Mouse (Mus musculus) kidney, postnatal 0 days (tissue): ENCODE data around the gene Fgfr2. TPM values are rescaled to one million over a fixed set of nuclear protein-coding genes. Genes with fewer than 3 reads are reported as not detected.

Source experiments
- ATAC-seq: fragments of 200-750 bp; cut with Nextera tagmentation; replicated peaks from 2 replicates; pipeline ENCODE4 v1.8.0; 2017; ENCODE audit warnings: low read depth, moderate number of reproducible peaks, moderate TSS enrichment, moderate library complexity; ENCODE audit not compliant: low FRiP score
- DNase-seq: peaks from one replicate; pipeline ENCODE4 v3.0.0-alpha.2; 2016; ENCODE audit warnings: low spot score
- H3K27ac ChIP-seq: fragments of 300-500 bp; sonication (generic); 2 replicates; pipeline ENCODE4 v1.5.1; 2014; ENCODE audit warnings: mild to moderate bottlenecking
- H3K27me3 ChIP-seq: fragments of 300-500 bp; sonication (generic); 2 replicates; pipeline ENCODE4 v1.6.1; 2014; ENCODE audit warnings: low read length, mixed read lengths; ENCODE audit not compliant: insufficient read depth
- H3K36me3 ChIP-seq: fragments of 300-500 bp; sonication (generic); 2 replicates; pipeline ENCODE4 v1.6.1; 2014; ENCODE audit warnings: low read length, mixed read lengths; ENCODE audit not compliant: insufficient read depth
- H3K4me1 ChIP-seq: fragments of 300-500 bp; sonication (generic); replicated peaks from 2 replicates; pipeline ENCODE4 v1.6.1; 2014; ENCODE audit warnings: antibody characterized with exemption, low read length, mixed read lengths; ENCODE audit not compliant: insufficient read depth
- H3K4me2 ChIP-seq: fragments of 300-500 bp; sonication (generic); 2 replicates; pipeline ENCODE4 v1.6.1; 2014; ENCODE audit warnings: mild to moderate bottlenecking, low read length, moderate library complexity, mixed read lengths
- H3K4me3 ChIP-seq: fragments of 300-500 bp; sonication (generic); replicated peaks from 2 replicates; pipeline ENCODE4 v1.5.1; 2014; ENCODE audit warnings: low read depth, low read length
- H3K9ac ChIP-seq: fragments of 300-500 bp; sonication (generic); 2 replicates; pipeline ENCODE4 v1.6.1; 2014; ENCODE audit warnings: low read depth, low read length
- H3K9me3 ChIP-seq: fragments of 300-500 bp; sonication (generic); replicated peaks from 2 replicates; pipeline ENCODE4 v1.6.1; 2016; ENCODE audit warnings: low read length, inconsistent platforms, mixed read lengths
- CTCF ChIP-seq: IDR thresholded peaks from 2 replicates; pipeline ENCODE4 v1.5.1; 2016; ENCODE audit warnings: antibody characterized with exemption, low read depth, mild to moderate bottlenecking, moderate library complexity
- WGBS: fragments of 180-500 bp; shearing (Covaris S2); extraction: QIAGEN DNeasy Blood & Tissue Kit; methylation state at CpG from one replicate; pipeline ENCODE4 v1.1.7; 2014; 5-methylcytosine and 5-hydroxymethylcytosine counted together
- polyA plus RNA-seq: library from polyadenylated mRNA; unstranded; fragments of >200 nt; fragmentation: Nextera tagmentation; extraction: Ambion mirVana; gene quantifications from 2 replicates; pipeline ENCODE4 v1.2.1, GENCODE M21; 2015

Fgfr2 gene
- polyA plus RNA-seq, 1 experiment from 2014 or later, result 79.8 TPM

- Histone ChIP-seq H3K27me3 (peaks cover 60% of the 10 kb centered on the region), H3K4me1 (peaks cover 17% of the 10 kb centered on the region; the same call in 1 of the 2 replicates), H3K4me3 (no peak overlapping the region), H3K9me3 (no peaks in the 10 kb centered on the region), H3K4me2 (no peak overlapping the region), H3K27ac (no peak overlapping the region), H3K9ac (no peak overlapping the region), H3K36me3 (peaks cover 1% of the 10 kb centered on the region; the same call in 1 of the 2 replicates)
- 38% methylated on average over 2 of the region's 2 CpGs for WGBS
- no peak for DNase-seq
- ATAC-seq, result no peak
- no peak for TF ChIP-seq CTCF
Measured at GRCm38 (mm10) chr7:131557751-131558150, 1565.4 kb downstream of the Fgfr2 start.

DNA sequence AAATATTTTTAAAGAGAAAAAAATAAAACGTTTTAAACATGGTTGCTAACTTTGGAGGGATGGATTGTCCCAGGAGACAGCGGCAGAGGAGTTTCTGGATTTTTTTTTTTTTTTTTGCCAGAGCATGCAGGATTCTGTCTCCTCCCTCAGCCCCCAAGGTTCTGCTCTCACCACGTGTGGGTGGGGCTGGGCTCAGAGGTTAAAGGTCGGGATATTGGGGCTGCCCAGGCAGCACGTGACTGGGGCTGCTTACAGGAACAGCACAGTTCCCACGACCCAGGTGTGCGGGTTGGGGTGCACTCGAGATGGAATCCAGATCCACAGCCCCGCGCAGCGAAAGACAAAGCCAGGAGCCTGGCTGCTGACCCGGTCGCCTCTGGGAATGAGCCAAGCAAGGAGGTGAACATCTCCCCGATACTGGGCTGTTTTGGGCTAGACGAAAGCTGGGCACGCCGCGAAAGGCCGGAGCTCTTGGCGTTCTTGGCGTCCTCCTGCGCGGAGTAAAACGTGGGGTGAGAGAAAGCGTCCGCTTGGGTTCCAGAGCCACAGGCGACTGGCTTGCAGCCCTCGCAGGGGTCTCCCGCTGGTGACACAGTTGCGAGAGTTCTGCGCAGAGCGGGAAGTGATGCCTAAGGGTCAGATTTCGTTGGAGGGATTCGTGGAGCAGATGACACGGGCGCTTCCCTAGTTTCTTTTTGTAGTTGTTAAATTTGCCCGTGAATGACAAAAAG, 1566.4 kb downstream of the Fgfr2 start:
- no peaks in the 10 kb centered on the region for H3K9me3 ChIP-seq
- peaks cover 17% of the 10 kb centered on the region; the same call in 1 of the 2 replicates for H3K4me1 ChIP-seq
- no peak overlapping the region for H3K9ac ChIP-seq
- H3K27me3 ChIP-seq, result peaks cover 69% of the 10 kb centered on the region
- ATAC-seq, result no peak
- TF ChIP-seq CTCF, result no peak
- no peak overlapping the region for H3K27ac ChIP-seq
- H3K4me3 ChIP-seq, result no peak overlapping the region
- DNase-seq, result no peak
- no peak overlapping the region for H3K4me2 ChIP-seq
- no peaks in the 10 kb centered on the region for H3K36me3 ChIP-seq
- 1% methylated on average over 37 of the region's 37 CpGs for WGBS

- H3K4me1 ChIP-seq, result peaks cover 17% of the 10 kb centered on the region; the same call in 1 of the 2 replicates
- H3K4me3 ChIP-seq, result no peak overlapping the region
- no peaks in the 10 kb centered on the region for H3K36me3 ChIP-seq
- H3K9me3 ChIP-seq, result no peaks in the 10 kb centered on the region
- H3K4me2 ChIP-seq, result peak overlapping the region; percentile 36; the same call in 1 of the 2 replicates
- H3K27ac ChIP-seq, result no peak overlapping the region
- H3K9ac ChIP-seq, result no peak overlapping the region
- no peak for ATAC-seq
- peaks cover 75% of the 10 kb centered on the region for H3K27me3 ChIP-seq
- TF ChIP-seq CTCF, result no peak
- 3% methylated on average over 9 of the region's 9 CpGs for WGBS
- no peak for DNase-seq
Measured at GRCm38 (mm10) chr7:131556116-131556515, 1567.0 kb downstream of the Fgfr2 start.

DNA sequence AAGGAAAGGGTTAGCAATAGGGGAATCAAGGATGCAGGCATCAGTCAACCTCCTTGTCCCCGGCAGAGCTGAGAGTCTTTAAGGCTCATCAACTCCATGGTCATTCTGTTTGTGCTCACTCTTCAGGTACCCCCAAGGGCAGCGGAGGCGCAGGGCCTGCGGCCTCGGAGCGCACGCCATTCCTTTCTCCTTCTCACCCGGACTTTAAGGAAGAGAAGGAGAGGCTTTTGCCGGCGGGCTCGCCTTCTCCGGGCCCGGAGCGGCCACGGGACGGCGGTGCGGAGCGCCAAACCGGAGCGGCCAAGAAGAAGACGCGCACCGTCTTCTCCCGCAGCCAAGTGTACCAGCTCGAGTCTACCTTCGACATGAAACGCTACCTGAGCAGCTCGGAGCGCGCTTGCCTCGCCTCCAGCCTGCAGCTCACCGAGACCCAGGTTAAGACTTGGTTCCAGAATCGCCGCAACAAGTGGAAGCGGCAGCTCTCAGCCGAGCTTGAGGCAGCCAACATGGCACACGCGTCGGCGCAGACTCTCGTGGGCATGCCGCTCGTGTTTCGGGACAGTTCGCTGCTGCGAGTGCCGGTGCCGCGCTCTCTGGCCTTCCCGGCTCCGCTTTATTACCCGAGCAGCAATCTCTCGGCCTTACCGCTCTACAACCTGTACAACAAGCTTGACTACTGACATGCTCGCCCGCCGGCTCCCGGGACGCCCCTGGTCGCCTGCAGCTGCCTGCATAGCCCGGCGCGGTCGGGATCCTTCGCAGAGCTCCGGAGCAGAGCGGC, 1567.7 kb downstream of the Fgfr2 start:
- Histone ChIP-seq H3K36me3 (no peaks in the 10 kb centered on the region), H3K4me3 (peak overlapping the region; percentile 16; the same call in 1 of the 2 replicates), H3K4me1 (peaks cover 15% of the 10 kb centered on the region; the same call in 1 of the 2 replicates), H3K27ac (no peak overlapping the region), H3K27me3 (peaks cover 82% of the 10 kb centered on the region), H3K9me3 (no peaks in the 10 kb centered on the region), H3K4me2 (peak overlapping the region; percentile 36), H3K9ac (no peak overlapping the region)
- TF ChIP-seq CTCF, result peak; percentile 32
- no peak for ATAC-seq
- DNase-seq, result no peak
- under 1% methylated on average over 68 of the region's 68 CpGs for WGBS

DNA sequence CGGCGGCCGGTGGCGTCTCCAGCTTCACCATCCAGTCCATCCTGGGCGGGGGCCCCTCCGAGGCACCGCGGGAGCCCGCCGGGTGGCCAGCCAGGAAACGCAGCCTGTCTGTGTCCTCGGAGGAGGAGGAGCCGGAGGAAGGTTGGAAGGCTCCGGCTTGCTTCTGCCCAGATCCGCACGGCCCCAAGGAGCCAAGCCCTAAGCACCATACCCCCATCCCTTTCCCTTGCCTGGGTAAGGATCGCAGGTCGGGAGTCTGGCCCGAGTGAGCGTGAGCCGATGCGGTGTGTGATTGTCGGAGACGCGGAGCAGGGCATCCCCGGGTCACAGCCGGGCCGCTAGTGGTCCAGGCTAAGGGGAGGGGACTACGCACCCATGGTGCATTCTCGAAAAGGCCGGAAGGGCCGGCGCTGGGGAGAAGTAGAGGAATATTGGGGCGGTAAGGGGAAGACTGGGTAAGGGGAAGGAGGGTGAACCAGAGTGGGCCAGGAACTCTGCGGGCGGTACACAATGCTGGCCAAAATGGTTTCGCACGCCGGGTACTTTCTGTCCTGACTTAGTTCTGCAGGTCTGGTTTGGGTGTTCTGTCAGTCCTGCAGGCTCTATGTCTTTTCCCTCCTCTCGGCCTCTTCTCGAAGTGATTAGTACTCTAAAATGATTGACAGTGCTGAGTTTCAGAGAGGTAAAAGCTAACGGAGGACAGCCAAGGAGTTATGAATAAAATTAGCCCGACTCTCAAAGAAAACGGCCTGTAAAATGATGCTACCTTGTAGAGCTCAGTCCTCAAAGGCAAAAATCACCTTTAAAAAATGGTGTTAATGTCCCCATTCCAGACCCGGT, 1568.6 kb downstream of the Fgfr2 start:
- Histone ChIP-seq H3K9ac (no peak overlapping the region), H3K4me2 (peak overlapping the region; percentile 44), H3K4me3 (peak overlapping the region; percentile 26), H3K9me3 (no peaks in the 10 kb centered on the region), H3K27ac (no peak overlapping the region), H3K36me3 (no peaks in the 10 kb centered on the region), H3K27me3 (peaks cover 91% of the 10 kb centered on the region), H3K4me1 (peaks cover 15% of the 10 kb centered on the region; the same call in 1 of the 2 replicates)
- DNase-seq (no peak), ATAC-seq (no peak; the same call in 1 of the 2 replicates)
- TF ChIP-seq CTCF, result no peak
- 1% methylated on average over 45 of the region's 45 CpGs for WGBS
